Mouse (Mus musculus): ENCODE data around the gene Faap100.

DNA sequence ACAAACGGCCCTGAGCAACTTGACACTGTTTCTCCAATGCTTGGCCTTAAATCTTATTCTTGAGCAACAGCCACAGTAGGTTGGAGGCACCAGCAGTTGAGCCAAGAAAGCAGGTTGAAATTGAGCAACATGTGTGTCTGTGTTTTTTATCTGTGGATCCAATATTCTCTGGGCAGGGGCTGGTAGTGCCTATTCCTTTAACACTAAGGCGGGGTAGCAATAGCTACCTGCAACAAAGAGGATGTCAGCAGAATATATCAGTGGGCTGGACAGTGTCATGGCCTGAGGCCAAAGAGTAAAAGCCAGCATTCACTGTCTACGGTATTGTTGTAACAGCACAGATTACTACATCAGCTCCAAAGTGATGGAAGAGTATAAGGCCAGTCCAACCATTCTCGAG, 17.1 kb upstream of the Faap100 start:
- TF ChIP-seq CTCF (IDR thresholded peaks at IDR 0.05; ENCODE audit: low read depth) (no peak), EP300 (optimal IDR thresholded peaks at IDR 0.05) (no peak)

Data from stomach, postnatal 0 days (tissue).